Mouse (Mus musculus) spleen, adult 2 months (tissue): ENCODE results near the gene Clca1.

Source experiments
- CTCF ChIP-seq: fragments of 200-500 bp; IDR thresholded peaks from 2 replicates; pipeline ENCODE4 v1.5.1; 2011; ENCODE audit warnings: mild to moderate bottlenecking, inconsistent platforms; ENCODE audit not compliant: insufficient read depth, insufficient read length, insufficient replicate concordance; ENCODE audit errors: extremely low read depth
- POLR2A ChIP-seq: fragments of 200-500 bp; IDR thresholded peaks from 2 replicates; pipeline ENCODE4 v1.6.1; 2011; ENCODE audit warnings: low read depth, low read length, inconsistent platforms

DNA sequence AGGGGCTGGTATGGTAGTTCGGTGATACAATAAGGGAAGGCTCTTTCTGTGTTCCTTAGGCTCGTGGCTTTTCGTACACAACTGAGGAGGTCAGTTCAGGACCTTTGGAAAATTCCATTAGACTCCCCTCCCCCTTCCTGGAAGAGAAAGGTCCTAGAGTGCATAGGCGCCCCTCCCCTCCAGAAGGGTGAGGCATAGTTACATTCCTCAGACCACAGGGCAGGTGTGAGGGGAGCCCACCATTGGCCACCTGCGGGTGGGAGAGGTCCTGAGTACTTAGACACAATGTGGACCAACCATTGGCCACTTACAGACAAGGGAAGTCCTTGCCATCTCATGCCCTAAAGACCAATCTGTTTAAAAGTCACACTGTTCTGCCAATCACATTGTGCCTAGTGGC lies 46.7 kb downstream of the Clca1 start:
- no peak for TF ChIP-seq CTCF
- TF ChIP-seq POLR2A: no peak
